Mouse (Mus musculus) embryonic facial prominence, embryonic 10.5 days (tissue): ENCODE data around the gene Nxpe4. TPM values are rescaled to one million over a fixed set of nuclear protein-coding genes. Genes with fewer than 3 reads are reported as not detected.
"Not testable (repeated sequence)": the region's sequence is repeated elsewhere in the genome, so short reads cannot be mapped to it uniquely, and the experiment has no call there.

Experiments
- DNase-seq: peaks from one replicate; pipeline ENCODE4 v3.0.0-alpha.2; 2017; ENCODE audit warnings: low spot score
- H3K27ac ChIP-seq: fragments of 300-500 bp; sonication (generic); replicated peaks from 2 replicates; pipeline ENCODE4 v1.5.1; 2016; ENCODE audit warnings: mild to moderate bottlenecking
- H3K27me3 ChIP-seq: fragments of 300-500 bp; sonication (generic); replicated peaks from 2 replicates; pipeline ENCODE4 v1.6.1; 2016; ENCODE audit warnings: low read depth, mild to moderate bottlenecking; ENCODE audit not compliant: poor library complexity, severe bottlenecking
- H3K36me3 ChIP-seq: fragments of 300-500 bp; sonication (generic); replicated peaks from 2 replicates; pipeline ENCODE4 v1.6.1; 2016; ENCODE audit warnings: mild to moderate bottlenecking, moderate library complexity
- H3K4me1 ChIP-seq: fragments of 300-500 bp; sonication (generic); 2 replicates; pipeline ENCODE4 v1.6.1; 2016
- H3K4me3 ChIP-seq: fragments of 300-500 bp; sonication (generic); 2 replicates; pipeline ENCODE4 v1.5.1; 2016; ENCODE audit warnings: mild to moderate bottlenecking, moderate library complexity
- H3K9me3 ChIP-seq: fragments of 300-500 bp; sonication (generic); 2 replicates; pipeline ENCODE4 v1.6.1; 2016; ENCODE audit warnings: mild to moderate bottlenecking
- WGBS: fragments of 180-500 bp; shearing (Covaris S2); methylation state at CpG from one replicate; pipeline ENCODE4 v1.1.7; 2016; 5-methylcytosine and 5-hydroxymethylcytosine counted together
- polyA plus RNA-seq: library from polyadenylated mRNA; unstranded; fragments of >200 nt; fragmentation: Nextera tagmentation; extraction: Ambion mirVana; gene quantifications from 2 replicates; pipeline ENCODE4 v1.2.1, GENCODE M21; 2016

The Nxpe4 gene
- polyA plus RNA-seq, result 4.1 and 5.9 TPM in 2 replicates

GRCm38 (mm10) chr9:48161505-48162192 lies at the start of gene Nxpe4:
Nxpe4 (plus strand) TSS chr9:48162023.
- WGBS, result 29% methylated on average over 12 of the region's 12 CpGs
- Histone ChIP-seq H3K9me3 (no peaks in the 10 kb centered on the region), H3K4me3 (peak within 1 kb of the TSS; percentile 63), H3K27ac (peak within 1 kb of the TSS; percentile 72), H3K36me3 (no peaks in the 10 kb centered on the region), H3K4me1 (peaks cover 12% of the 10 kb centered on the region), H3K27me3 (no peaks in the 10 kb centered on the region)
- peak; percentile 77 for DNase-seq

- WGBS, result 30% methylated on average over 3 of the region's 3 CpGs
- no peak overlapping the region for H3K27ac ChIP-seq
- DNase-seq, result no peak
- H3K27me3 ChIP-seq, result no peaks in the 10 kb centered on the region
- H3K9me3 ChIP-seq, result no peaks in the 10 kb centered on the region
- H3K4me1 ChIP-seq, result peaks cover 8% of the 10 kb centered on the region; the same call in 1 of the 2 replicates
- H3K4me3 ChIP-seq, result no peak overlapping the region
- no peaks in the 10 kb centered on the region for H3K36me3 ChIP-seq
These were observed 35.0 kb upstream of the Nxpe4 start for GRCm38 (mm10) chr9:48126815-48127214.

GRCm38 (mm10) chr9:48137507-48137906 lies 24.3 kb upstream of the Nxpe4 start:
- WGBS, result 38% methylated on average over 3 of the region's 3 CpGs
- Histone ChIP-seq H3K27ac (no peak overlapping the region), H3K9me3 (no peaks in the 10 kb centered on the region), H3K4me1 (0 out of 2 replicates have a peak, but pooled peaks cover 8% of the 10 kb centered on the region), H3K36me3 (no peaks in the 10 kb centered on the region), H3K27me3 (peaks cover 28% of the 10 kb centered on the region), H3K4me3 (no peak overlapping the region)
- peak; percentile 26 for DNase-seq

- Histone ChIP-seq H3K4me3 (no peak overlapping the region), H3K36me3 (no peaks in the 10 kb centered on the region), H3K4me1 (0 out of 2 replicates have a peak, but pooled peaks cover 8% of the 10 kb centered on the region), H3K9me3 (no peaks in the 10 kb centered on the region), H3K27me3 (peaks cover 38% of the 10 kb centered on the region), H3K27ac (no peak overlapping the region)
- WGBS, result 23% methylated on average over 8 of the region's 8 CpGs
- no peak for DNase-seq
These were observed 21.1 kb upstream of the Nxpe4 start for GRCm38 (mm10) chr9:48140485-48141411.

GRCm38 (mm10) chr9:48142646-48143045 lies 19.2 kb upstream of the Nxpe4 start:
- H3K9me3 ChIP-seq, result no peaks in the 10 kb centered on the region
- H3K27ac ChIP-seq, result no peak overlapping the region
- no peak for DNase-seq
- H3K36me3 ChIP-seq, result no peaks in the 10 kb centered on the region
- H3K4me3 ChIP-seq, result no peak overlapping the region
- WGBS, result 87% methylated on average over 6 of the region's 6 CpGs
- 0 out of 2 replicates have a peak, but pooled peaks cover 8% of the 10 kb centered on the region for H3K4me1 ChIP-seq
- H3K27me3 ChIP-seq, result peaks cover 38% of the 10 kb centered on the region

GRCm38 (mm10) chr9:48146761-48147160 lies 15.1 kb upstream of the Nxpe4 start:
- no peaks in the 10 kb centered on the region for H3K9me3 ChIP-seq
- no peak for DNase-seq
- H3K4me3 ChIP-seq, result no peak overlapping the region
- H3K27ac ChIP-seq, result no peak overlapping the region
- H3K4me1 ChIP-seq, result no peaks in the 10 kb centered on the region
- H3K36me3 ChIP-seq, result no peaks in the 10 kb centered on the region
- 84% methylated on average over 3 of the region's 3 CpGs for WGBS
- H3K27me3 ChIP-seq, result peaks cover 30% of the 10 kb centered on the region

- DNase-seq, result peak; percentile 16
- not testable (repeated sequence) for H3K36me3 ChIP-seq, H3K4me3 ChIP-seq, H3K27me3 ChIP-seq, H3K9me3 ChIP-seq, H3K27ac ChIP-seq
- peaks cover 12% of the 10 kb centered on the region for H3K4me1 ChIP-seq
- WGBS, result 50% methylated on average over 6 of the region's 6 CpGs
These were observed 4.7 kb downstream of the Nxpe4 start for GRCm38 (mm10) chr9:48166531-48166930.

- Histone ChIP-seq H3K27me3 (no peaks in the 10 kb centered on the region), H3K27ac (no peak overlapping the region), H3K4me1 (no peaks in the 10 kb centered on the region), H3K9me3 (no peaks in the 10 kb centered on the region), H3K36me3 (0 out of 2 replicates have a peak, but pooled peaks cover 3% of the 10 kb centered on the region), H3K4me3 (no peak overlapping the region)
- 58% methylated on average over 1 of the region's 1 CpGs for WGBS
- no peak for DNase-seq
These were observed 14.9 kb downstream of the Nxpe4 start for GRCm38 (mm10) chr9:48176764-48177163.

- Histone ChIP-seq H3K9me3 (no peaks in the 10 kb centered on the region), H3K4me3 (no peak overlapping the region), H3K36me3 (no peaks in the 10 kb centered on the region), H3K27ac (no peak overlapping the region), H3K27me3 (no peaks in the 10 kb centered on the region), H3K4me1 (peaks cover 19% of the 10 kb centered on the region)
- 88% methylated on average over 7 of the region's 7 CpGs for WGBS
- no peak for DNase-seq
These were observed 19.5 kb downstream of the Nxpe4 start for GRCm38 (mm10) chr9:48181300-48181699.

GRCm38 (mm10) chr9:48182718-48183414 lies 21.0 kb downstream of the Nxpe4 start:
- H3K4me1 ChIP-seq, result peaks cover 19% of the 10 kb centered on the region
- WGBS, result 39% methylated on average over 7 of the region's 7 CpGs
- H3K27ac ChIP-seq, result no peak overlapping the region
- no peaks in the 10 kb centered on the region for H3K9me3 ChIP-seq
- no peaks in the 10 kb centered on the region for H3K36me3 ChIP-seq
- no peak overlapping the region for H3K4me3 ChIP-seq
- no peak for DNase-seq
- H3K27me3 ChIP-seq, result no peaks in the 10 kb centered on the region

GRCm38 (mm10) chr9:48184319-48184718 lies 22.5 kb downstream of the Nxpe4 start:
- Histone ChIP-seq H3K4me3 (no peak overlapping the region), H3K27ac (no peak overlapping the region), H3K9me3 (no peaks in the 10 kb centered on the region), H3K4me1 (peaks cover 19% of the 10 kb centered on the region), H3K36me3 (no peaks in the 10 kb centered on the region), H3K27me3 (no peaks in the 10 kb centered on the region)
- WGBS, result 82% methylated on average over 7 of the region's 7 CpGs
- no peak for DNase-seq

GRCm38 (mm10) chr9:48188854-48189253 lies 27.0 kb downstream of the Nxpe4 start:
- Histone ChIP-seq H3K4me3 (no peak overlapping the region), H3K4me1 (0 out of 2 replicates have a peak, but pooled peaks cover 6% of the 10 kb centered on the region), H3K36me3 (no peaks in the 10 kb centered on the region), H3K27me3 (no peaks in the 10 kb centered on the region), H3K9me3 (no peaks in the 10 kb centered on the region), H3K27ac (no peak overlapping the region)
- 86% methylated on average over 6 of the region's 6 CpGs for WGBS
- DNase-seq, result no peak
